Mouse (Mus musculus): ENCODE results near the gene Stim2. TPM values are rescaled to one million over a fixed set of nuclear protein-coding genes. Genes with fewer than 3 reads are reported as not detected.

Gene Stim2
- polyA plus RNA-seq, 1 experiment, result 41.2 TPM

DNA sequence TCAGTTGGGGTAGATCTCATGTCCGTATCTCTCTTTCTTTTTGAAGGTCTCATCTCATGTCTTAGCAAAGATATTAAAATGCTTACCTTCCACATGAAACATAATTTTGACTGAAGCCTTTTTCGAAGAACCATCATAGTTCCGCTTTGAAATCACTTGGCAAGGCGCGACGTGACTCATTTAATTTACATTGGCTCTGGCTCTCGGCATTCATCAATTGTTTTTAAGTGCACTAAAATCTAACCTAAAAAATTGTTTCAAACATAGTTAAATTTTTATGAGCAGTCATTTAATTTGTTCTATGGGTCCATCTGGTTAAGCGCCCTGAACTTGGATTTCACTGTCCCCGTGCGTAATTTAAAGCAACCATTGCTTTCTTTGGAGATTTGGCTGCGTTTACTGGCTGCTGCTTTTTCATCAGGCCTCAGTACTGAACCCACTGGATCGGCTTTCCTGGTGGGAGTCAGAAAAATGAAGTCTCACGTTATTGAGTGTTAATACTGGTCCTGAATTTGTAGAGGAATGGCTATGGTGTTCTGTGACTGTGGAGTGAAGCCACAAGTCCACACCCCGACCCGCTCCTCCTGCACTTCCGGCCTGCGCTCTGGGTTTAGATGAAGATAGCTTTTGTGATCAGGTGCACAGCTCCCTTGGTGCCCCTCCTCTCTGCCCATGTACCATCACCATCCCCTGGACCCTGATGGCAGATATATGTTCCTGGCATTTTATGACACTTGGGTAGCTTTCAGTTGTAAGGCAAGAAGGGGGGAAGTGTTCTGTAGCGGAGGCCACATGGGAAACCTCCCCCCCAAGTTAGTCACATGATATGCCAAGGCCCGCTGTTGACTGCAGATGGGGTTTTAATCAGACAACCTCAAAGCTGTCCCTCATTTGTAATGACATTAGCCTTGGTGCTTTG lies 41.6 kb upstream of the Stim2 start:
- WGBS, result 96% methylated on average over 19 of the region's 19 CpGs
- H3K4me1 ChIP-seq (replicated peaks; ENCODE audit: control insufficient read depth, insufficient read depth, low read length), result no peaks in the 10 kb centered on the region
- H3K27me3 ChIP-seq (ENCODE audit: control insufficient read depth, insufficient read depth, low read length), result no peaks in the 10 kb centered on the region
- no peak overlapping the region for H3K27ac ChIP-seq (ENCODE audit: control insufficient read depth, insufficient read depth, low read length)
- no peak overlapping the region for H3K4me3 ChIP-seq (ENCODE audit: control insufficient read depth, insufficient read depth, low read length)
- TF ChIP-seq CTCF (IDR thresholded peaks at IDR 0.05; ENCODE audit: borderline replicate concordance, control insufficient read depth, extremely low read depth, insufficient read depth, low read length, poor library complexity) (no peak), POLR2A (IDR thresholded peaks at IDR 0.05; ENCODE audit: control insufficient read depth, extremely low read depth, insufficient read depth, low read length, poor library complexity) (no peak)
- DNase-seq, result no peak
- H3K36me3 ChIP-seq (ENCODE audit: control insufficient read depth, insufficient read depth, low read length), result no peaks in the 10 kb centered on the region

DNA sequence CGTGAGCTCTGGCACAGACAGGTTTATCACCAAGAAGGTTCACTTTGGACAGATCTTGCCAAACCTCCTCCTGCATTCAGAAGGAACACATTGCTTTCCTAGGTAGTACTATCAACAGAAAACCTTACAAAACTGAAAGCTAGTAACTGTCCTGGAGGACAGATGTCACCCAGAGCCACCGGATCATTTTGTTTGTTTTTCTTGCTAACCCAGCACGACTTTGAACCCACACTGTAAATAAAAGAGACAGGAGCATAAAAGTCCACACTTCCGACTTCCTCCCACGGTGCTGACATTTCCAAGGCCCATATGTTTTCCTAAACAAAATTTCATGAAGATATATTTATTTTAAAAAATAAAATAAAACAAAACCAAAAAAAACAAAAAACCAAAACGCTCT lies 41.0 kb upstream of the Stim2 start:
- no peak for DNase-seq
- H3K4me3 ChIP-seq (ENCODE audit: control insufficient read depth, insufficient read depth, low read length), result no peak overlapping the region
- WGBS, result 87% methylated on average over 6 of the region's 6 CpGs
- H3K4me1 ChIP-seq (replicated peaks; ENCODE audit: control insufficient read depth, insufficient read depth, low read length), result no peaks in the 10 kb centered on the region
- no peak overlapping the region for H3K27ac ChIP-seq (ENCODE audit: control insufficient read depth, insufficient read depth, low read length)
- TF ChIP-seq CTCF (IDR thresholded peaks at IDR 0.05; ENCODE audit: borderline replicate concordance, control insufficient read depth, extremely low read depth, insufficient read depth, low read length, poor library complexity) (no peak), POLR2A (IDR thresholded peaks at IDR 0.05; ENCODE audit: control insufficient read depth, extremely low read depth, insufficient read depth, low read length, poor library complexity) (no peak)
- no peaks in the 10 kb centered on the region for H3K36me3 ChIP-seq (ENCODE audit: control insufficient read depth, insufficient read depth, low read length)
- no peaks in the 10 kb centered on the region for H3K27me3 ChIP-seq (ENCODE audit: control insufficient read depth, insufficient read depth, low read length)

DNA sequence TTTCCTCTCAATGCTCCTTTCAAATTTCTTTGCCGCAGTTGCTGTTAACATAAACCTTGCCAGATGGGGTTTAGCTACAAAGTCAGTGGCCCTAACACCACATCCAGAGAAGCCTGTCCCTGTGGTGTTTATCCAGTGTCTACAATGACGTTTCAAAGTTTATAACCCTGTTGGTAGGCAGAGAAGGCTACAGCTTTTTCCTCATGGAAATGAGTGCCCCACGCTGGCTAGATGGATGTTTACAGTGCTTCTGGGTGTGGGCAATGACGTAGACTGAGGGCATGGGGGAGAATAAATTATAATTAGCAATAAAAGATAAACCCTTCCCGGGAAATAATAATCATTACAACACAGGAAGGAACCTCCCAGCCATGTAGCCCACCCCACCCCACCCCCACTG lies 37.1 kb upstream of the Stim2 start:
- Histone ChIP-seq H3K4me3 (ENCODE audit: control insufficient read depth, insufficient read depth, low read length) (no peak overlapping the region), H3K27me3 (ENCODE audit: control insufficient read depth, insufficient read depth, low read length) (no peaks in the 10 kb centered on the region), H3K4me1 (replicated peaks; ENCODE audit: control insufficient read depth, insufficient read depth, low read length) (no peaks in the 10 kb centered on the region), H3K36me3 (ENCODE audit: control insufficient read depth, insufficient read depth, low read length) (no peaks in the 10 kb centered on the region), H3K27ac (ENCODE audit: control insufficient read depth, insufficient read depth, low read length) (no peak overlapping the region)
- 83% methylated on average over 5 of the region's 5 CpGs for WGBS
- DNase-seq, result no peak
- TF ChIP-seq POLR2A (IDR thresholded peaks at IDR 0.05; ENCODE audit: control insufficient read depth, extremely low read depth, insufficient read depth, low read length, poor library complexity) (no peak), CTCF (IDR thresholded peaks at IDR 0.05; ENCODE audit: borderline replicate concordance, control insufficient read depth, extremely low read depth, insufficient read depth, low read length, poor library complexity) (no peak)

DNA sequence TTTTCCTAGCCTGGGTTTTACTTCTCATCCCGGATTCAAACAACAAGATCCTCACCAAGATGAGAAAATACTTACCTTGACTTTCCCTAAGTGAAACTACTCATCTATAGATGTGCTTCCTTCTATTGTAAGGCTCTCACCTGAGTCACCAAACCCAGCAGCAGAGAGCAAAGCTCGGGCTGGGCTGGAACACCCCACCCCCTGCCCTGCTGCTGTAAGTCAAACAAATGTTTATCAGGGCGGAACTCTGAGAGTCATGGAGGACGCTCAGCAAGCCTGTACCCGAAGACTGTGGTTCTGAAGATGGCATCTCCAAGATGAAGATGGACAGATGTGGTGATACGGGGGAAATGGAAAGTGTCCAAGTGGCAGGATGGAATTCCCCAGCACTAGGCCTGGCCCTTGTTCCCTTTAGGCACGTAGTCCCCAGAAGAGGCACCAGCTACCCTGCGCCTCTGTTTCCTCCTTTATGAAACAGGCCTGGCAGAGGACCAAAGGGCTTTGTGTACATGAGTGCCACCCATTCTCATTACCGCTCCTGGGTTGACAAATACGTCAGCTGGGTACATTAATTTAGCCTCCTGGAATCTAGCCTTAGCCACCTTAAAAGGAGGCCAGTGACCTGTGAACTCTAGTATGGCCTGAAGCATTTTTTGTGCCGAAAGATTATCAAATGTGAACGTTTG lies 36.3 kb upstream of the Stim2 start:
- 77% methylated on average over 12 of the region's 12 CpGs for whole genome bisulfite sequencing
- H3K4me1 ChIP-seq (replicated peaks; ENCODE audit: control insufficient read depth, insufficient read depth, low read length), result no peaks in the 10 kb centered on the region
- H3K27ac ChIP-seq (ENCODE audit: control insufficient read depth, insufficient read depth, low read length), result no peak overlapping the region

DNA sequence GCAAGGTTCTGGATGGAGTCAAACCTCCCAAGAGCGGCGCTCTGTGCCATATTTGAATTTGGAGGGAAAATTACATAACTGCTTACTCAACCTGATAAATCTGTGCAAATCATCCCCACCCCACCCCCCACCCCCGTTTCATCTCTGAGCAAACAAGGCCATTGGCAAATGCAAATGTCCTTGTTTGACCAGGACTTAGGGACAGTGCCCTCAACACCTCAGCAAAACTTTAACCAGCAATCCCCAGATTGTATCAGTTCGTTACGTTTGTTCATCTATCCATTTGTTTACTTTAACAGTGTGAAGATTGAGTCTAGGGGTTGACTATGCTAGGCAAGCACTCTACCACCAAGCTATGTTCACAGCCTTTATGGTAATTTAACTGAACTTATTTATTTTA lies 32.6 kb upstream of the Stim2 start:
- Histone ChIP-seq H3K4me1 (replicated peaks; ENCODE audit: control insufficient read depth, insufficient read depth, low read length) (no peaks in the 10 kb centered on the region), H3K27ac (ENCODE audit: control insufficient read depth, insufficient read depth, low read length) (no peak overlapping the region), H3K36me3 (ENCODE audit: control insufficient read depth, insufficient read depth, low read length) (no peaks in the 10 kb centered on the region), H3K27me3 (ENCODE audit: control insufficient read depth, insufficient read depth, low read length) (no peaks in the 10 kb centered on the region), H3K4me3 (ENCODE audit: control insufficient read depth, insufficient read depth, low read length) (no peak overlapping the region)
- 98% methylated on average over 5 of the region's 5 CpGs for WGBS
- TF ChIP-seq CTCF (IDR thresholded peaks at IDR 0.05; ENCODE audit: borderline replicate concordance, control insufficient read depth, extremely low read depth, insufficient read depth, low read length, poor library complexity) (no peak), POLR2A (IDR thresholded peaks at IDR 0.05; ENCODE audit: control insufficient read depth, extremely low read depth, insufficient read depth, low read length, poor library complexity) (no peak)
- no peak for DNase-seq

More for the DNA sequence above, 36.3 kb upstream of the Stim2 start:
- no peak for DNase-seq
- no peak for TF ChIP-seq CTCF (IDR thresholded peaks at IDR 0.05; ENCODE audit: borderline replicate concordance, control insufficient read depth, extremely low read depth, insufficient read depth, low read length, poor library complexity)
- TF ChIP-seq POLR2A (IDR thresholded peaks at IDR 0.05; ENCODE audit: control insufficient read depth, extremely low read depth, insufficient read depth, low read length, poor library complexity), result no peak
- H3K27me3 ChIP-seq (ENCODE audit: control insufficient read depth, insufficient read depth, low read length), result no peaks in the 10 kb centered on the region
- H3K4me3 ChIP-seq (ENCODE audit: control insufficient read depth, insufficient read depth, low read length), result no peak overlapping the region
- no peaks in the 10 kb centered on the region for H3K36me3 ChIP-seq (ENCODE audit: control insufficient read depth, insufficient read depth, low read length)

DNA sequence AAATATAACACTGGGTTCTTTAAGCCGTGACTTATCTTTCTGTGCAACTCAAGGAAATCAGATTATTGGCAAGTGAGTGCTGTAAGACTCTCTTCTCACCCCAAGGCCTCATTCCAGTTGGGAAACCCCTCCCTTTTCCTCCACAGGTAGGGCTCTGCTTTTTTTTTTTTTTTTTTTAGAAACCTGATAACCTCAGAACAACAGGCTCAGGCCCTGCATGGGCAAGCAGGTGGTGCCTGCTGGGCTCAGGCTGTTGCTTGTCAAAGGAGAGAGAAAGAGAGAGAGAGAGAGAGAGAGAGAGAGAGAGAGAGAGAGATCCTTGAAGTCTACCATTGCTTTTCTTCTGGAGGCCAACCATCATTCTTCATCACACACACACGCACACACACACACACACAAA lies 30.7 kb upstream of the Stim2 start:
- Histone ChIP-seq H3K4me1 (replicated peaks; ENCODE audit: control insufficient read depth, insufficient read depth, low read length) (no peaks in the 10 kb centered on the region), H3K4me3 (ENCODE audit: control insufficient read depth, insufficient read depth, low read length) (no peak overlapping the region), H3K36me3 (ENCODE audit: control insufficient read depth, insufficient read depth, low read length) (no peaks in the 10 kb centered on the region), H3K27me3 (ENCODE audit: control insufficient read depth, insufficient read depth, low read length) (no peaks in the 10 kb centered on the region), H3K27ac (ENCODE audit: control insufficient read depth, insufficient read depth, low read length) (no peak overlapping the region)
- TF ChIP-seq CTCF (IDR thresholded peaks at IDR 0.05; ENCODE audit: borderline replicate concordance, control insufficient read depth, extremely low read depth, insufficient read depth, low read length, poor library complexity), result no peak
- no peak for TF ChIP-seq POLR2A (IDR thresholded peaks at IDR 0.05; ENCODE audit: control insufficient read depth, extremely low read depth, insufficient read depth, low read length, poor library complexity)
- no peak for DNase-seq
- WGBS, result 95% methylated on average over 2 of the region's 2 CpGs

All from thymus, adult 2 months (tissue).